Mouse (Mus musculus): ENCODE data around the gene Col9a3.

- TF ChIP-seq CTCF (IDR thresholded peaks at IDR 0.05; ENCODE audit: borderline replicate concordance, insufficient read depth, low read depth, low read length) (no peak), POLR2A (IDR thresholded peaks at IDR 0.05; ENCODE audit: borderline replicate concordance, insufficient read depth, low read length) (no peak)
Measured at GRCm38 (mm10) chr2:180552340-180552739, 45.2 kb upstream of the Col9a3 start.

All from cerebellum, adult 2 months (tissue).